Mouse (Mus musculus): ENCODE data around the gene B3gnt8.

Gene B3gnt8

DNA sequence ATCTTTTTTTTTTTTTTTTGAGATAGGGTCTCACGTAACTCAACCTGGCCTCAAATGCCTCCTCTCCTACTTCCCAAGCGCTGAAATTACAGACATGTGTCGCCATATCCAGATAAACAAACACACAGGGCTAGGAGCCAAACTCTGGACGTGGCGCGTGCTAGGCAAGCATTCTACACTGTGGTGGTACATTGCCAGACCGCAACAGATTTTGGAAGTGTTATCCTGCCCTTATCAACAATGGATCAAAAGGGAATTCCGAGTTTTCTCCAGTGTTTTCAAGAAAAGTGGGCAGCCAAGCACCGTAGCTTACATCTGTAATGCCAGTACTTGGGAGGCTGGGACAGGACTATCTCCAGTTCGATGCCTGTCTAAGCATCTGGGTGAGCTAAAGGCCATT is 31.3 kb downstream of the B3gnt8 start:
- DNase-seq (ENCODE audit: low spot score) = no peak

DNA sequence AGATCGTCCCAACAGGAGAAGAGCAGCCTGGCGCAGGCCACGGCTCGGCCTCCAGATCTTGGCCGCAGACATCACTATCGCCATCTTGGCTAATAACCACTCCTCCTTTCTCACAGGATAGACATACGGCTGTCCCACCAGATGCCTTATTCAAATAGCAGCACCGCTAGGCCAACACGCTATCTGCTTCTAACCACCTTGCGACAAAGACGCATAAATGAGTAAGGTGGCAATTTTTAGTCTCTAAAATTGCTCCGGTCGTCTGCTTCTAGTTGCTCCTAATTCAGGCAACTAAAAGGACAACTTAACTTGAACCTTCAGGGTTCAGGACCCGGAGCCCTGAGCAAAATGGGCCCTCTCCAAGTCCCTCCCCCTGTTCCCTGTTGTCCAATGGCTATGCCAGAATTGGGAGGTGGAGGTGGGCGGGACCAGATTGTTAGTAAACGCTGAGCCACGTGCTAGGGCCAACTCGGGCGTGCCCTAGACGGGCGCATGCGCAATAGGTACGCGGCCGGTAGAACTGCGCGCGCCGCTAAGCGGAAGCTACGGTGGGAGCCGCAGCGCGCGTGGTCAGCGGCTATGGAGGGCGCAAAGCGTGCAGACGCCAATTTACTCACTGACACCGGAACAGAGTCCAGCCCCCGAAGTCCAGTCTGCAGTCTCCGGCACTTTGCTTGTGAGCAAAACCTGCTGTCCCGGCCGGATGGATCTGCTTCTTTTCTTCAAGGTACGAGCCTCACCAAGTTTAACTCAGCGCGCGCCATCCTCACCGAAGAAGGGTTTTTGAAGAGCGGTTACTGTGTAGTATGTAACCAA is 32.4 kb downstream of the B3gnt8 start, which contains the start of the genes Bckdha and Exosc5:
Bckdha (minus strand) TSS at position 325 of the 816 bp plus-strand sequence.
Exosc5 (plus strand) TSS at position 508 of the 816 bp plus-strand sequence.
- DNase-seq (ENCODE audit: low spot score) = peak; percentile 99

DNA sequence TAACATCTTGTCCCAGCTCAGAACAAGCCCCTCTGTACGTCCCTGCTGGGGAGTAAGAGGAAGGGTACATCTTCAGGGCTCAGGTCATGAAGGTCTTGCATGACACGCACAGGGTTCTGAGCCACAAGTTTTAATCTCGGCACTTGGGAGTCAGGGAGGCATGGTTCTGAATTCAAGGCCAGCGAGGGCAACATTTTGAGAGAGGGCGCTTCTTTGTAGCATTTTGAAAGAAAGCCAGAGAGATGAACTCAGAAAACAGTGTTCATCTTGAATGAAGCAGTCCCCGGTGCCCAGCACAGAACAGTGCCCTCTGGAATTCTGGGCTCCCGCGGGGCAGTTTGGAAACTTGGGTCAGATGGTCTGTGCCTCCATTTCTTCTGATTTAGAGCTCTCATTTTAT is 39.9 kb downstream of the B3gnt8 start:
- DNase-seq (ENCODE audit: low spot score) = no peak

DNA sequence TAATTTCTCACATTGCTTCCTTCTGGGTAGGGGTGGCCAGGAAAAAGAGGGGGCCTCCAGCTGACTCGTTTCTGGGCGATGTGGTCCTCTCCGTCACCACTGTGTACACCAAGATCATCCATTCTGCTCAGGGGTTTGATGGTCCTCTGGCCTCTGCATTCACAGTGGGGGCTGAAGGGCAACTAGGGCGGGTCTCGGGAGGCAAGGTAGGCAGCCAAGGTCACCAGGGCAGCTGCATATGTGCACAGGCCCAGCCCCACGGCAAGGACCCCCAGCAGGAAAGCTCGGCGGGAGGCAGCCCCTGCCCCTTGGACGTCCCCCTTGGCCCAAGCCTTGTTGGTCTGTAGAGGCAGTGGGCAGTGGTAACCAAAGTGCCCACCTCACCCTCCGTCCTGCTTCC is 42.7 kb downstream of the B3gnt8 start:
- no peak for DNase-seq (ENCODE audit: low spot score)

DNA sequence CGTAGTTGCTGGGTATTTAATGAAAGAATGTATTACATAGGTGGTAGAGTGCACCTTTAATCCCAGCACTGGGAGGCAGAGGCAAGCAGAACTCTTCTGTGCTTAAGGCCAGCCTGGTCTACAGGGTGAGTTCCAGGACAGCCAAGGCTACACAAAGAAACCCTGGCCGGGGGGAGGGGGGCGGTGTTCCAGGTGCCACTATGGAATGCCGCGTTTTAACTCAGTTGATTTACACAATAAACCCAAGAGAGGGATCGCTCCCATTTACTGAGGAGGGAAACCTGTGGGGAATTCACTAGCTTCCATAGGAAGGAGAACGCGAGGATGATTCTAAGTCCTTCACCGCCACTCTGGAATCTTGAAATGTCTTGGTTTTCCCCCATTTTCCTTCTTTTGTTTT is 43.2 kb downstream of the B3gnt8 start:
- DNase-seq (ENCODE audit: low spot score) = no peak

DNA sequence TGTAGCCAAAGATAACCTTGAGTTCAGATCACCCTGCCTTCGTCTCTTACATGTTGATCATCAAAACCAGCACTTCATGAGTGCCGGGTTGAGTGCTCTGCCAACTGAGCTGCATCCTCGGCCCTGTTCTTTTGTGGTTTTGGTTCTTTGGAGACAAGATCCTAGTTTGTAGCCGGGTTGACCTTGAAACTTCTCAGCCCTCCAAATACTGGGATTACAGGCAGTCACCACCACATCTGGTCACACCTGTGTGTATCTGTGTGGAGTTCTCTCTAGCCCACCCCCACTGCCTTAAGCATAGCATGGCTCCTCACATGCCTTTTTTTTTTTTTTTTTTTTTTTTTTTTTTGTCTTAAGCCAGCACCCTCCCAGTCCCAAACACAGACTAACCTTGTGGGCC is 43.6 kb downstream of the B3gnt8 start:
- no peak for DNase-seq (ENCODE audit: low spot score)

DNA sequence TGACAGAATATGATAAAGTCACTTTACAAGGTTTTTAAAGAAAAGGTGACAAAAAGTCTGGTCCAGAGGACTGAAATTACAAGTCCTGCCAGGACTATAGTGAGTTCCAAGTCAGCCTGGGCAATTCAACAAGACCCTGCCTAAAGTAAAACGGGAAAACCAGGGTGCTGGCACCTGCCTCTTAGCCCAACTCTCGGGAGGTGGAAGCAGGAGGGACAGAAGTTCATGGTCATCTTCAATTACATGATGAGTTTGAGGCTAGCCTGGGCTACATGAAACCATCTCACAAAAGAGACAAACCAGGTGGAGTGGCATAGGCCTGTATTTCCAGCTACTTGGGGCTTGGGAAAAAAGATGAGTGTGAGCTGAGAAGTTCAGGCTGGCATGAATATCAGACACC is 45.2 kb downstream of the B3gnt8 start:
- DNase-seq (ENCODE audit: low spot score) = no peak

DNA sequence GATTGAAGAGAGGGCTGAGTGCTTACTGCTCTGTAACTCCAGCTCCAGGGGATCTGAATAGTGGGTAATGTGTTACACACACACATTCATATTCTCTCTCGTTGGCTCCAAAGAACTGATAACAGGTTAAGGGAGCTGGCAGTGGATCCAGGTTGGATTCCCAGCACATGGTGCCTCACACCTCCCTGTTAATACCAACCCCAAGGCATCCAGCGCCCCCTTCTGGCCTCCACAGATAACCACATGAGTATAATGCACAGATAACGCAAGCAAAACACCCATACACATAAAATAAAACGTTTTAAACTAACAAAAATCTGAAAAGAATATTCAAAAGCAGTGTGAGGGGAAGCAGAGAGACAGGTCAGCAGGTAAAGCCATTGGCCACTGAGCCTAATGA is 46.0 kb downstream of the B3gnt8 start:
- no peak for DNase-seq (ENCODE audit: low spot score)

DNA sequence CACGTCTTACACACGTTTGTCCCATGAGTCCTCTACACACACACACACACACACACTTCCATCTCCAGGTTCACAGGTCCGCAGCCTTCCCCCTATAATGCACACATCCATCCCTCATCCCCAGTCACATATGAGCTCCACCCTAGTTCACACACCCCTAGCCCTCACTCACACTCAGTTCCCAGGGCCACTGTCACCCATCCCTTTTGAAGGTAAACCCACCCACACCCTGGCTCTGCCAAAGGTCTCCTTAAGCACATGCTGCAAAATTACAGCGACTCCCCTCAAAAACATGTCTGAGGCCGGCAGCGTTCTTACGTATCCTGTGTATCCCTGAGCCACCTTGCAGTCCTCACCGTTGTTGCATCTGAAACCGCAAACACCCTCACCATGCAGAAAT is 47.8 kb downstream of the B3gnt8 start:
- DNase-seq (ENCODE audit: low spot score) = no peak

DNA sequence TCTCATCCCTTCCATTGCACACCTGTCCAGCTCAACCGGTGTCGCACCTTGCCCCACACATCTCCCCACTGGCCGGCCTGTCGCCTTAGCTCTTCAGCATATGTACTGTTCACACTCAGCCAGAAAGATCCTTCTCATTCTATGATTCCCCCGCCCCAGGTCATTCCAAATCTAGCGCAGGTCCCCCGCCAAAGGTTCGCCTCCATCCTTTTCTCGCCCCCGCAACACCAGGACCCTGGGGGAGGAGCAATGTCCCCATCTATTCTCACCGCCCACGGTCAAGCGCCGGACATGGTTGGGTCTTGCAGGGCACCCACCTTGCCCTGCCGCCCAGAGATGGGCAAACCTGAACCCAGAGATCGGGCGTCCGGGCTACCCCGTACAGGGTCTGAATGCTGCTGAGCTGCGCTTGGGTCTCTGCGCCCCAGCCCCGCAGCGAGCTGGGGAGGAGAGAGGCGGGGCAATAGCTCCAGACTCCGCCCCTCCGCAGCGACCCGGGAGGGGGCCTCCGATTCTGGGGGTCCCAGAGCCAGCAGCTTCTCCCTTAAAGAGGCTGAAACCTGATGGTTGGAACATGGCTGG is 48.4 kb downstream of the B3gnt8 start, which contains the start of gene Tmem91:
Tmem91 (minus strand) TSS at position 448 of the 582 bp plus-strand sequence.
- no peak for DNase-seq (ENCODE audit: low spot score)

DNA sequence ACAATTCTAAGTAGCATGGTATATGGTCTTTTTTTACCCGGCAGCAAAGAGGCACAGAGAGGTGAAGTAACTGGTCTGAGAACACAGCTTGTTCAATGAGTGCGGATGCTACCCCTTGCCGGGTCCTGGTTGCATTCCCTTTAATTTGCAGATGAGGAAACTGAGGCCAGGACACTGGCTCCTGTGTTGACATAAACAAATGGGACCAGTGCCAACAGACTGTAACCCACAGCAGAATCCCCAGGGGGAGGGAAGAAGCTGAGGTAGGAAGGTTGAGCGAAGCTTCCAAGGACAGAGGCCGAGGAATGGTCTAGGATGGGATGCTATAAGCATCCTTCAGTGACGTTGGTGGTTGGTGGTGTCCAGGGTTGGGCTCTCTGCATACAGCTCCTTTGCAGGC is 49.0 kb downstream of the B3gnt8 start:
- DNase-seq (ENCODE audit: low spot score) = no peak

DNA sequence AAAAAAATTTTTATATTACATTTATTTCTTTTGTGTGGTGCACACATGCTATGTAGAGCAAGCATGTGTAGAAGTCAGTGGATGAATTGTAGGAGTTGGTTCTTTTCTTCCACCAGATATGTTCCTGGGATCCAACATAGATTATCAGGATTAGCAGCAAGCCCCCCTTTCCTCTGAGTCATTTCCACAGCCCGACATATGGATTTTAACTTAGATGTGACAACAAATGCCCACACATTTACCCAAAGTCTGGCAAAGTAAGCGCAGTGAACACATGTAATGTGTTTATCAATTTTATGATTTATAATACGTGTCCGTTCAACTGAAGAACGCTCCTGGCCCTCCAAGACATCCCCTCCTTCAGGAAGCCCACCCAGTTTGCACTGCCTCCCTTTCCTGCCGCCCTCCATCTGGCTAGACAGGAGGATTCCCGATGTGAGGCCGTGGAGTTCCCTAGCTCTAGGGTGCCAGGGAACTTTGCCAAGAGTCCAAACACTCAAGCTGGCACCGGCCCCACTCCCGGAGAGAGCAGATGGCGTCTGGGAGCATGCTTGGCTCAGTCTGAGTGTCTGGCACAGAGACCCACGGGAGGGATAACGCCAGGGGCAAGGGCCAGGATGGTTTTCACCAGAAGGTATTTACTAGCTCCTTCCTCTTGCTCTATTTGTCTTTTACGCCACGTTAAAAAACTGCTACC is 49.8 kb downstream of the B3gnt8 start:
- DNase-seq (ENCODE audit: low spot score) = peak; percentile 90

DNA sequence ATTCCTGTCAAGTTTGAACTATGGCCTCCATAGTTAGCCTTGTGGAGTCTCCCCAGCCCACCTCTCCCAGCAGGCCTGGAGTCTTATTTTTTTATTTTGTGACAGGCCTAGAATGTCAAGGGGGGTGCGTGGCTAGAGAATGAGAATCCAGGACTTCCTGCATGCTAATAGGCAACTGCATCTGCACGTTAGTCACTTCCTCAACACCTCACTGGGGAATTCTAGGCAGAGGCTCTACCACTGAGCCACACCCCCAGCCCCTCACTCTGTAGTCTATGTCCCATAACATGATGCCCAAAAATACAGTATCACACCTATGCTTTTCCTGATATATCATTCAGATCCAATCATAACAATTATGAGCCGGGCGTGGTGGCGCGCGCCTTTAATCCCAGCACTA is 50.6 kb downstream of the B3gnt8 start:
- DNase-seq (ENCODE audit: low spot score) = no peak

DNA sequence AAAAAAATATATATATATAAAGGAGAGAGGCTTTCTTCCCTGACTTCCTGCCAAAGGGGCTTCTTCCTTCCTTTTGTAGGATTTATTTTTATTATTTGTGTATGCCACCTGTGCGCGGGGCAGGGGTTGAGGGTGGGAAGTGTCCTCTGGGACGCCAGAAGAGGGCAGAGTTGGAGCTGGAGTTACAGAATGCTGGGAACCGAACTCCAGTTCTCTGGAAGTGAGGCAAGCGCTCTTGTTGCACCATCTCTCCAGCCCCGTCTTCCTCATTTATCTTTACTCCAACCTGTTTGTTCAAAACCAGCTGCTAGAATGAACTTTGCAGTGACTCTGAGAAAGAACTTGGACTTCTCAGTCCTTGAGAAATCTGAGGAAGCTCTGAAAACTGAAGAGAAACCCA is 53.5 kb downstream of the B3gnt8 start:
- DNase-seq (ENCODE audit: low spot score) = no peak

DNA sequence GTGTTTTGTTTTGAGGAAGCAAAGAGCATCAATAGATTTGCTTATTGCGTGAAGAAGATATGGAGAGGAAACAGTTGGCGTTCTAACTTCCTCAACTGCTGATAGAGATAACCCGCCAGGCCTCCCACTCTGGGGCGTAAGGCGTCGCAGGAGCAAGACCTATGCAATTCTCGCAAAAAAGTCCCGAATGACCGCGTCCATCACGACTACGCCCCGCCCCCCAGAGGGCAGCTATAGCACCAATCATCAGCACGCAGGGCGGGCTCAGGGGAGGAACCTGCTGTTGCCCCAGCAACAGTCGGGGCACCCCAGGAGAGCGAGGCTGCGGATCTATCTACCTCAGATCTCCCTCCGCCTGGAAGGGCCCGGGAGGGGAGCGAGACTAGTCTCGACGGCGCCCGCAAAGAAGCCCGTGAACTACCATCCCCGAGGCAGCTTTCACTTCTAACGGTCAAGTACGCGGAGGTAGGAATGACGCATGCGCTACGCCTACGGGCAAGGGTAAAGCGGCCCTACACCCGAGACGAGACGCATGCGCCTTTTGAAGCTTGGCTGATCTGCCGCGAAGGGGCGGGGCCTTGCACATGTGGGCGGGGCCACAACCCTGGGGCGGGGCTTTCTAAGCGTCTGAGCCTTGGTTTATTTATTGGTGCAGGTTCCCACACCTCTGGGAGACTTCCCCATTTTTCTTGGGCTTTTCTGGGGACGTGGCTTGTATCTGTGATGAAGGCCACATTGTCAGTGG is 54.2 kb downstream of the B3gnt8 start, which contains the start of gene B9d2:
B9d2 (plus strand) TSS at position 267 of the 745 bp plus-strand sequence.
- peak; percentile 98 for DNase-seq (ENCODE audit: low spot score)

DNA sequence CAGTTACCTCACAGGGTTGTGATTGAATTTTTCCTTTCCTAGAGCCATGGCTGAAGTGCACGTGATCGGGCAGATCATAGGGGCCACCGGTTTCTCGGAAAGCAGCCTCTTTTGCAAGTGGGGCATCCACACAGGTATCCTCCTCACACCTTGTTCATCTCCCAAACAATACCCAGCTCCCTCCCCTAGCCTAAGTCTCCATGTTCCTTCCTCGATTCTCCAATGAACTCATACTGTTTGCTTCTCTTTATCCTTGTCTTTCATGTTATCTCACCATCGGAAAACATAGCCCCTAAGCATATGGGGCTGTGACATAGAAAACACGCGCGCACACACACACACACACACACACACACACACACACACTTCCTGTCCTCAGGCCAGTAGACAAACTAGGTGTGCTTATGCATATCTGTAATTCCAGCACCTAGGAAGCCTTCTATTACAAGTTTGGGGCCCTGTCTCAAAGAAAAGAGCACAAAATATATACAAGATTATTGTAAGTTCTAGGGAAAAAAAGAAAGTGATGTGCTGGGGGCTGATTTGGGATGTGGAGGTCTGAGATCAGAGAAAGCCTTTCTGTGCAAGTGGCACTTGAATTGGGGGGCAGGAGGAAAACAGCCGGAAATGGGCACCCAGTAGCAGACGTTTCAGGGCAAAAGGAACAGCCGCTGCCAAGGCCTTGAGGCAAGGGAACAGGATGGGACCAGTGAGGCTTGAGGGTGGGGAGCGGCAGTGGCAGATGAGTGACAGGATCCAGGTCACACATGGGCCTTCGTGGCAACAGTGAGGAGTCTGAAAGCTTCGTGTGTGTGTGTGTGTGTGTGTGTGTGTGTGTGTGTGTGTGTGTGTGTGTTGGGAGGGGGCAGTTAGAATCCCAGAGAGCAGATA is 55.1 kb downstream of the B3gnt8 start:
- no peak for DNase-seq (ENCODE audit: low spot score)

DNA sequence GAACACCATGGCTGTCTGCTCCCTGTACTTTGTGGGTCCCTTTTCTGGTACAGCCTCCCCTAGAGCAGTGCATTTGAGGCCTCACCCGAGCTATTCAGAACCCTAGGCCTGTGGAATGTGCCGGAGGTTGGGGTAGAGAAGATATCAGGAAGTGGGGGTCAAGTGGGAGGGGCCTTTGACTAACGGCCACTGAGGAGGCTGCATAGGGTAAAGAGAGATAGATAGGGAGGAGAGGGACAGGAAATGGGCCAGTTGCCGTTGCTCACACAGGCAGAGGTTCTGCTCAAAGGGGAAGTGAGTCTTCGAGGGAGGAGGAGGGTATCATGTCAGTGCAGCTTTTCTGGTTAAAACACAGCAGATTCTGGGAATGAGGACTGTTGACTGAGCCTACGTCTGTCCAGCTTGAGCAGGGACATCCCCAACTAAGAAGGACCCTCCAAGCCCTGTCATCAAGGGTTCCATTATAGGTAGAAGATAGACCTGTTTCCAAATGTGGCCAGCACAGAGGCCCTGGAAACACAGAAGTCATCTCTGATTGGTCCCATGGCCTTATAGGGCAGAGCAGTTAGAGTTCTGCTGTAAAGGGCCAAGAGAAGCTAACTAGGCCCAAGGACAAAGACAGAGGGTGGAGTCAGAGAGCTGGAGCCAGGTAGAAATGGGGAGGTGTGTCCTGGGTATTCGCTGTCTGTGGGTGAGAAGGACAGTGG is 57.2 kb downstream of the B3gnt8 start:
- no peak for DNase-seq (ENCODE audit: low spot score)

DNA sequence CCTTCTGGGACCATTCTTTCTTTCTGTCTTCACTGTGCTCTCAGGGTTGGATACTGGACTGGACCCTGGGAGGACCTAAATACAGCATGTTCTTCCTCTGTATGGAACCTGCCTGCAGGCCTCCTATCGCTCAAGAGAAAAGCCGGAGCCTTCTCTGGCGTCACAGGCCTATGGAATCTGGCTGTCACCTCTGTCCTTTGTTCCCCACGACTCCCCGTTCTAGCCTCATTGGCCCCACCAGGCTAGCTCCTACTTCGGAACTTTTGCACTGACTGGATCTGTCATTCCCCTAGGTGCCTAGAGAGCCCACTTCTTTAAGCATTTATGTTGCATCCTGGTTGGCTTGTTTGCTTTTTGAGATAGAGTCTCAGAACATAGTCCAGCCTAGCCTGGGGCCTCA is 58.2 kb downstream of the B3gnt8 start:
- no peak for DNase-seq (ENCODE audit: low spot score)

Data from testis, postnatal 10 days (tissue).